ENCODE assay signal across 11 mouse cellular contexts in genomic region chr7:98500470-98500869, GRCm38 (mm10). TPM values are rescaled to one million over a fixed set of nuclear protein-coding genes. Genes with fewer than 3 reads are reported as not detected.
DNase-seq lines count a peak whose midpoint lies in the region; ATAC-seq and TF ChIP-seq lines count a peak whose summit lies in the region.
"Had no signal": no experiment of that assay in that cellular context is flagged by ENCODE, and none has a peak within 500 bp of the region (broad histone marks: within the 10 kb centered on the region; RNA-seq: fewer than 3 reads in every experiment).

No protein-coding gene starts in this region.

- no peak overlapping the region for H3K4me3 ChIP-seq in kidney, embryonic 15.5 days (replicated peaks)
- no peak overlapping the region for H3K4me3 ChIP-seq in embryonic facial prominence, embryonic 12.5 days
- no peak overlapping the region for H3K4me3 ChIP-seq in heart, embryonic 11.5 days (ENCODE audit: low read depth, low read length)
- no peak overlapping the region for H3K4me3 ChIP-seq in liver, postnatal 0 days (ENCODE audit: low read depth, low read length)
- H3K4me3 ChIP-seq: hindbrain, embryonic 12.5 days; midbrain, embryonic 13.5 days had no signal

- 91% methylated on average over 3 of the region's 3 CpGs for WGBS in kidney, embryonic 15.5 days
- WGBS in embryonic facial prominence, embryonic 12.5 days = 86% methylated on average over 3 of the region's 3 CpGs
- 59% methylated on average over 3 of the region's 3 CpGs for WGBS in heart, embryonic 11.5 days (ENCODE audit: insufficient replicate concordance)
- WGBS in liver, postnatal 0 days (ENCODE audit: insufficient replicate concordance) = 58% methylated on average over 3 of the region's 3 CpGs

- H3K27ac ChIP-seq in kidney, embryonic 15.5 days = 0 out of 2 replicates have a peak overlapping the region, but pooled peaks have one; percentile 45
- H3K27ac ChIP-seq in embryonic facial prominence, embryonic 12.5 days = peak overlapping the region; percentile 18; the same call in 1 of the 2 replicates
- no peak overlapping the region for H3K27ac ChIP-seq in heart, embryonic 11.5 days (ENCODE audit: low read depth, low read length)
- H3K27ac ChIP-seq in liver, postnatal 0 days (ENCODE audit: low read depth) = no peak overlapping the region
- H3K27ac ChIP-seq: hindbrain, embryonic 12.5 days; midbrain, embryonic 13.5 days had no signal

- ATAC-seq in kidney, embryonic 15.5 days (replicated peaks; ENCODE audit: low FRiP score) = no peak
- no peak for ATAC-seq in embryonic facial prominence, embryonic 12.5 days (ENCODE audit: insufficient number of reproducible peaks, insufficient read depth, low FRiP score, low TSS enrichment)
- 0 out of 2 replicates have a peak, but pooled peaks have one; percentile 39 for ATAC-seq in heart, embryonic 11.5 days (replicated peaks; ENCODE audit: insufficient number of reproducible peaks, low FRiP score, low TSS enrichment)
- peak; percentile 61; the same call in 1 of the 2 replicates for ATAC-seq in liver, postnatal 0 days
- ATAC-seq in monocyte, adult 5-6 weeks (replicated peaks; ENCODE audit: insufficient number of reproducible peaks, low FRiP score, low TSS enrichment, poor library complexity, severe bottlenecking) = no peak
- ATAC-seq: midbrain, embryonic 13.5 days had no signal

- no peak for TF ChIP-seq EP300 in liver, postnatal 0 days (IDR thresholded peaks at IDR 0.05; ENCODE audit: low read depth)

- H3K4me1 ChIP-seq in kidney, embryonic 15.5 days = peaks cover 58% of the 10 kb centered on the region
- peaks cover 53% of the 10 kb centered on the region for H3K4me1 ChIP-seq in embryonic facial prominence, embryonic 12.5 days
- H3K4me1 ChIP-seq in heart, embryonic 11.5 days (ENCODE audit: control insufficient read depth, insufficient read depth, low read length) = peaks cover 31% of the 10 kb centered on the region
- H3K4me1 ChIP-seq in liver, postnatal 0 days (ENCODE audit: insufficient read depth) = no peaks in the 10 kb centered on the region

- H3K36me3 ChIP-seq in kidney, embryonic 15.5 days = peaks cover 34% of the 10 kb centered on the region
- no peaks in the 10 kb centered on the region for H3K36me3 ChIP-seq in embryonic facial prominence, embryonic 12.5 days
- H3K36me3 ChIP-seq in heart, embryonic 11.5 days (ENCODE audit: control insufficient read depth, insufficient read depth, low read length) = no peaks in the 10 kb centered on the region; the same call in 1 of the 2 replicates
- no peaks in the 10 kb centered on the region for H3K36me3 ChIP-seq in liver, postnatal 0 days (replicated peaks; ENCODE audit: insufficient read depth, low read length)
- H3K36me3 ChIP-seq: hindbrain, embryonic 12.5 days; midbrain, embryonic 13.5 days had no signal

- H3K9me3 ChIP-seq in kidney, embryonic 15.5 days (replicated peaks) = no peaks in the 10 kb centered on the region
- H3K9me3 ChIP-seq in embryonic facial prominence, embryonic 12.5 days = no peaks in the 10 kb centered on the region
- no peaks in the 10 kb centered on the region for H3K9me3 ChIP-seq in heart, embryonic 11.5 days (replicated peaks; ENCODE audit: control insufficient read depth, low read length)
- no peaks in the 10 kb centered on the region for H3K9me3 ChIP-seq in liver, postnatal 0 days (ENCODE audit: low read length)
- H3K9me3 ChIP-seq: hindbrain, embryonic 12.5 days; midbrain, embryonic 13.5 days had no signal

- H3K4me2 ChIP-seq in kidney, embryonic 15.5 days = no peak overlapping the region
- no peak overlapping the region for H3K4me2 ChIP-seq in embryonic facial prominence, embryonic 12.5 days (replicated peaks)
- no peak overlapping the region for H3K4me2 ChIP-seq in heart, embryonic 11.5 days
- H3K4me2 ChIP-seq in liver, postnatal 0 days (ENCODE audit: low read depth, low read length) = no peak overlapping the region
- H3K4me2 ChIP-seq: hindbrain, embryonic 12.5 days; midbrain, embryonic 13.5 days had no signal

- H3K27me3 ChIP-seq in kidney, embryonic 15.5 days = no peaks in the 10 kb centered on the region
- H3K27me3 ChIP-seq in embryonic facial prominence, embryonic 12.5 days = no peaks in the 10 kb centered on the region
- H3K27me3 ChIP-seq in heart, embryonic 11.5 days (ENCODE audit: control insufficient read depth, insufficient read depth, low read length) = no peaks in the 10 kb centered on the region
- H3K27me3 ChIP-seq in liver, postnatal 0 days (ENCODE audit: insufficient read depth, low read length) = no peaks in the 10 kb centered on the region
- H3K27me3 ChIP-seq: hindbrain, embryonic 12.5 days; midbrain, embryonic 13.5 days had no signal

- TF ChIP-seq CTCF in liver, postnatal 0 days (IDR thresholded peaks at IDR 0.05; ENCODE audit: low read depth) = no peak

- no peak overlapping the region for H3K9ac ChIP-seq in kidney, embryonic 15.5 days
- no peak overlapping the region for H3K9ac ChIP-seq in embryonic facial prominence, embryonic 12.5 days
- H3K9ac ChIP-seq in heart, embryonic 11.5 days (ENCODE audit: low read depth, low read length) = no peak overlapping the region
- H3K9ac ChIP-seq in liver, postnatal 0 days (replicated peaks) = no peak overlapping the region; the same call in 1 of the 2 replicates
- H3K9ac ChIP-seq: hindbrain, embryonic 12.5 days; midbrain, embryonic 13.5 days had no signal

- no peak for DNase-seq in kidney, adult 9 months
- DNase-seq in liver, postnatal 0 days = no peak
- no peak for DNase-seq in Muller cell, postnatal 12 days (ENCODE audit: inconsistent ontology term)
- DNase-seq in right cerebral cortex, postnatal 14 days = no peak
- DNase-seq: right cerebral cortex, postnatal 4 days had no signal

RNA-seq across cellular contexts. Expression of gene Lrrc32, which starts 11.4 kb away (rescaled TPM):
- 12.7 and 16.9 TPM in 2 replicates for polyA plus RNA-seq in kidney, embryonic 15.5 days (2015; fragmentation: Nextera tagmentation; extraction: Ambion mirVana)
- polyA plus RNA-seq in embryonic facial prominence, embryonic 12.5 days (2016; fragmentation: Nextera tagmentation; extraction: Ambion mirVana) = 3.9 and 4.6 TPM in 2 replicates
- 3.9 and 6.4 TPM in 2 replicates for polyA plus RNA-seq in heart, embryonic 11.5 days (2014; fragmentation: Nextera tagmentation; extraction: Ambion mirVana)
- 6.1 and 6.2 TPM in 2 replicates for polyA plus RNA-seq in liver, postnatal 0 days (2015; fragmentation: Nextera tagmentation; extraction: Ambion mirVana)
- total RNA-seq in monocyte, adult 5-6 weeks (2017) = 0.10 TPM in 1 of 3 replicates, not detected in the others

Comparison
In these comparisons a context has a peak if more than half of its experiments do, and no peak if none do; other contexts are left out.
1. ATAC-seq: peak in heart, embryonic 11.5 days (single experiment) and liver, postnatal 0 days (single experiment); none in kidney, embryonic 15.5 days (single experiment), embryonic facial prominence, embryonic 12.5 days (single experiment) and monocyte, adult 5-6 weeks (single experiment).
2. H3K27ac ChIP-seq: peak in kidney, embryonic 15.5 days (single experiment) and embryonic facial prominence, embryonic 12.5 days (single experiment); none in heart, embryonic 11.5 days (single experiment) and liver, postnatal 0 days (single experiment).